ENCODE assay signal across 23 mouse cellular contexts in the genomic region with DNA sequence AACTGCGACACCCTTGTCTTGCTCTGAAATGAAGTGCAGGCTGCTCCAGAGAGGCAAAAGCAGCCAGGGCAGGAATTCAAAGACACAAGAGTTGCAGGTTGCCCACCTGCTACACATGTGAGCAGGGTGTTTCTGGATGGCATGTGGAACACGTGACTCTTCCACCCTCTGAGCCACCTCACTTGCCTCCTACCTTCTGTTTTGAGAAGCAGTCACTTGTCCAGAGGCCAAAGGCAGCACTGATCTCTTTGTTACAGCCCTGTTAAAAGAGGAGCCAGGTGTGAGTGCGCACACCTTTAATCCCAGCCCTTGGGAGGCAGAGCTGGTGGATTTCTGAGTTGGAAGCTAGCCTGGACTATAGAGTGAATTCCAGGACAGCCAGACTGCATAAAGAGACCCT.
"Had no signal": no experiment of that assay in that cellular context is flagged by ENCODE, and none has a peak within 500 bp of the region (broad histone marks: within the 10 kb centered on the region; RNA-seq: fewer than 3 reads in every experiment).

No protein-coding gene starts in this region.

- H3K9me3 ChIP-seq: heart, embryonic 10.5 days; heart, embryonic 15.5 days; hindbrain, embryonic 15.5 days; limb, embryonic 13.5 days; limb, embryonic 15.5 days; liver, embryonic 12.5 days had no signal

- H3K27ac ChIP-seq: gastrocnemius, adult 2 months; heart, embryonic 10.5 days; heart, embryonic 13.5 days; heart, embryonic 15.5 days; hindbrain, embryonic 13.5 days; hindbrain, embryonic 15.5 days; hindbrain, postnatal 0 days; limb, embryonic 13.5 days; limb, embryonic 15.5 days; liver, embryonic 12.5 days; liver, embryonic 14.5 days had no signal

- H3K4me3 ChIP-seq: gastrocnemius, adult 2 months; heart, embryonic 10.5 days; heart, embryonic 13.5 days; heart, embryonic 15.5 days; hindbrain, embryonic 13.5 days; hindbrain, embryonic 15.5 days; limb, embryonic 13.5 days; limb, embryonic 15.5 days; liver, embryonic 12.5 days had no signal

- ATAC-seq: intestine, embryonic 16.5 days; liver, embryonic 12.5 days had no signal

- DNase-seq: gastrocnemius, adult 2 months; gastrocnemius, postnatal 10 days; gastrocnemius, postnatal 25 days; heart, adult 18-20 months; heart, postnatal 14 days; heart, postnatal 36 days; kidney, adult 18-20 months; kidney, postnatal 10 days; kidney, postnatal 36 days; layer of hippocampus, adult 9-11 months; layer of hippocampus, postnatal 36 days; lung, adult 18-20 months had no signal

- H3K36me3 ChIP-seq: heart, embryonic 10.5 days; heart, embryonic 13.5 days; heart, embryonic 15.5 days; hindbrain, embryonic 13.5 days; hindbrain, embryonic 15.5 days; limb, embryonic 13.5 days; limb, embryonic 15.5 days; liver, embryonic 12.5 days had no signal

- H3K4me2 ChIP-seq: heart, embryonic 13.5 days; heart, embryonic 15.5 days; hindbrain, embryonic 13.5 days; hindbrain, embryonic 15.5 days; limb, embryonic 13.5 days; limb, embryonic 15.5 days; liver, embryonic 12.5 days had no signal

- H3K9ac ChIP-seq: heart, embryonic 13.5 days; heart, embryonic 15.5 days; hindbrain, embryonic 13.5 days; hindbrain, embryonic 15.5 days; limb, embryonic 13.5 days; limb, embryonic 15.5 days; liver, embryonic 12.5 days; liver, embryonic 14.5 days had no signal

- H3K4me1 ChIP-seq: heart, embryonic 13.5 days; liver, embryonic 12.5 days had no signal

- H3K27me3 ChIP-seq: hindbrain, embryonic 15.5 days; limb, embryonic 13.5 days; limb, embryonic 15.5 days had no signal
